Mouse (Mus musculus) stomach, postnatal 0 days (tissue): Measurements from ENCODE around the gene Ccdc181.

Source experiments
- CTCF ChIP-seq: IDR thresholded peaks from 2 replicates; pipeline ENCODE4 v1.5.1; 2016; ENCODE audit warnings: antibody characterized with exemption, low read depth, mild to moderate bottlenecking, moderate library complexity
- EP300 ChIP-seq: optimal IDR thresholded peaks from 2 replicates; pipeline ENCODE3; 2016; ENCODE audit warnings: antibody characterized with exemption

DNA sequence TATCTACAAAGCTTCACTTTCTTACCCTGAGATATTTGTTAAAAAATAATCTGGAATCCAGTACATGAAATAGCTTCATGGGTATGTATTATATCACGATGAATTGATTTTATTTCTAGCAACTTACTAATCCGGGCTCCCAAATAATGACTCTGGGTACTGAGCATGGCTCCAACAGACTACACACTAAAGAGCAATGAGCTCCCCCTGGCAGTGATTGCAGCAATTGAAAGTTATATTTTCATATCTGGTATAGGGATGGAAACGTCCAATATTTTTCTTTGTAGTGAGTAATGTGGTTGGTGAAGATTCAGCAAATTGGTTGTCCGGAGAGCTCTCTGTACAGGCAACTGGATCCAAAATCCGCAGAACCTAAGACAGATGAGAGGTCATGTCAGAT lies 16.7 kb downstream of the Ccdc181 start:
- TF ChIP-seq CTCF (peak; percentile 54), EP300 (no peak)
